Mouse (Mus musculus) inflammation-experienced regulatory T-cells, adult 6 months (primary cell): ENCODE data around the gene Isoc2a. TPM values are rescaled to one million over a fixed set of nuclear protein-coding genes. Genes with fewer than 3 reads are reported as not detected.
A peak's percentile ranks its signal among the peaks of the same experiment; 100 is the strongest.

ENCODE experiments used
- ATAC-seq: one replicate; pipeline ENCODE4 v1.8.0; 2017
- polyA plus RNA-seq, 3 experiments: library from polyadenylated mRNA; unstranded; fragments of 100-300 nt; shearing (Covaris generic); gene quantifications; one replicate each; pipeline ENCODE4 v1.2.1; 2017

Gene Isoc2a
- polyA plus RNA-seq, 3 experiments from 2014 or later = 0.58 to 0.92 (median 0.70) TPM

DNA sequence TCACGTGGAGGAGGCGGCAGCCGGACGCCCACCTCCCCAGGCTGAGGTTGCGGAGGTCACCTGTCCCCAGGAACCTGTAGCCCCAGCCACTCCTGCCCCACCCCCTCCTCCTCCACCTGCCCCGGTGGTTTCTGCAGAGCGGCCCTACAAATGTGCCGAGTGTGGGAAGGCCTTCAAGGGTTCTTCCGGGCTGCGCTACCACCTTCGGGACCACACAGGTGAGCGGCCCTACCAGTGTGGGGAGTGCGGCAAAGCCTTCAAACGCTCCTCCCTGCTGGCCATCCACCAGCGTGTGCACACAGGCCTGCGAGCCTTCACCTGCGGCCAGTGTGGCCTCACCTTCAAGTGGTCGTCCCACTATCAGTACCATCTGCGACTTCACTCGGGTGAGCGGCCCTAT lies 43.0 kb downstream of the Isoc2a start:
- no peak for ATAC-seq

GRCm38 (mm10) chr7:4920496-4920895 lies 43.5 kb downstream of the Isoc2a start:
- no peak for ATAC-seq

DNA sequence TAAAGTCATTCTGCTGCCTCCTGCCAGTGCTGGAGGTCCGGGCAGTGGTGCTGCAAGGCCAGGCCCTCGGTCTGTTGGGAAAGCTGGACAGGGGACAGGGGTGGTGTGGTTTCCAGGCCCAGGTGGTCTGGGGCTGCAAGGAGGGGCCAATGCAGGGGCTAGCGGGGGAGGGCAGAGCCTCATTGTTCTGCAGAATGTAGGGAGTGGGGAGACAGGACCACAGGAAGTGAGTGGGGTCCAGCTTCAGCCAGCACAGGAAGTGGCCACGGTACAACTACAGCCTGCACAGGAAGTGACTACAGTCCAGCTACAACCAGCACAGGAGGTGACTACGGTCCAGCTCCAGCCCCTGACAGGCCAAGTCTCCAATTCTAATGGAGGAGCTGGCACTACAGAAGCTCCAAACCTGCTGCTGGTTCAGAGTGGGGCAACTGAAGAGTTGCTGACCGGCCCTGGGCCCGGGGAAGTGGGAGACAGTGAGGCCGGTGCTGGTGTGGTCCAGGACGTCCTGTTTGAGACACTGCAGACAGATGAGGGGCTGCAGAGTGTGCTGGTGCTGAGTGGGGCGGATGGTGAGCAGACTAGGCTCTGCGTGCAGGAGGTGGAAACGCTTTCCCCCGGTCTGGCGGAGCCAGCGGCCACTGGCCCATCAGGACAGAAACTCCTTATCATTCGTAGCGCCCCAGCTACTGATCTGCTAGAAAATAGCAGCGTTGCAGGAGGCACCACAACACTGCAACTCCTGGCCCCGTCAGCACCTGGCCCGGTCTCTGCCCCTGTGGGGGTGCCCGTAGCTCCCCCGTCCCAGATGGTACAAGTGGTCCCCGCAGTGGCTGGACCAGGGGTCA lies 44.2 kb downstream of the Isoc2a start:
- no peak for ATAC-seq

DNA sequence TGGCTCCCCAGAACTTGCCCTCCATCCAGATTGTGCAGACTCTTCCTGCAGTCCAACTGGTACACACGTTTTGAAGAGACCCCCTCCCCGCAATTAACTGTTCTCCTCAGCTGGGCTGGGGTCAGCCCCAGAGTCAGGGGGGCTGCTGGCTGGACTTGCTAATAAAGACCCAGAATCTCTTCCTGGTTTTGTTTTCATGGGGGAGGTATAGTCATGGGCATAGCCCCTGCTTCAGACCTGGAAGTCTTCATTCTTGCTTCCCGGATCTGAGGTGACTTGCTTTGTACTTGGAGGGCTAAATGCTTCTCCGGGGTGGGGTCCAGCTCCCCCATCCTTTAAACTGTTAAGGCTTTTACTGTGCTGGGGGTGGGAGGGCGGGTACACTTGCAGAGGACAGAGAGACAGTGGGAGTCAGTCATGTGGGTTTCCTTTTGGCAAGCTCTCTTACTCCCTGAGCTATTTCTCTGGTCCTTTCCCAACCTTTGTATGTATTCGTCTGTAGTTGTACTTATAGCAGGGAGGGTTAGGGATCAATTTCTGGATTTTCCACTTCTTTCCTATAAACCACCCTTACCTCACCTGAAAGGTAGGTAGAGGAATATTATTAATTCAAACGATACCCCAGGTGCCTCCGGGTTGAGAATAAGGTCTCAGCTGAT lies 45.0 kb downstream of the Isoc2a start, which contains the start of gene Nat14:
Gene Nat14 (plus strand): TSS at position 205 of the 659 bp plus-strand sequence.
- no peak for ATAC-seq

- peak; percentile 73 for ATAC-seq
Measured at GRCm38 (mm10) chr7:4922508-4922907, 45.6 kb downstream of the Isoc2a start.

- no peak for ATAC-seq
Measured at GRCm38 (mm10) chr7:4922931-4923565, 46.1 kb downstream of the Isoc2a start.

DNA sequence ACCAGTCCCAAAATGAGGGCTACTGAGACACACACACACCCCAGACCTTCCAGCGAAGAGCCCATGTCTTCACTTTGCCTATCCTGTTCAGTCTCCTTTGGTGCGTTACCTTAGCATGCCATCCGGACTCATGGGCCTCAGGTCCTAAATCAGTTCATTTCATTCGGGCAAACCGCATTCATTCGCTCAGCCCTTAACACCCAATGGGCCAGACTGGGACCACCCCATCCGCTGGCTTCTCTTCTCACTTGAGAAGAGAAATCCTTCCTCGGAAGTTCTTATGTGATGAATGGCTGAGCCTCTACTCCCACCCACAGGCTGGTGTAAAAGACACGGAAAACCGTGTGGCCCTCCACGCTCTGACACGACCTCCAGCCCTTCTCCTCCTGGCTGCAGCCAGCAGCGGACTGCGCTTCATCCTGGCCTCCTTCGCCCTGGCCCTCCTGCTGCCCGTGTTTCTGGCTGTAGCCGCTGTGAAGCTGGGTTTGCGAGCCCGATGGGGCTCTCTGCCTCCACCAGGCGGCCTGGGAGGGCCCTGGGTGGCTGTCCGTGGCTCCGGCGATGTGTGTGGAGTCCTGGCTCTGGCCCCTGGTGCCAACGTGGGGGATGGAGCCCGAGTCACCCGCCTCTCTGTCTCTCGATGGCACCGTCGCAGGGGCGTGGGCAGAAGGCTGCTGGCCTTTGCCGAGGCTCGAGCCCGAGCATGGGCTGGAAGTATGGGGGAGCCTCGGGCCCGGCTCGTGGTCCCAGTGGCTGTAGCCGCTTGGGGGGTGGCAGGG lies 46.8 kb downstream of the Isoc2a start:
- ATAC-seq = peak; percentile 7

DNA sequence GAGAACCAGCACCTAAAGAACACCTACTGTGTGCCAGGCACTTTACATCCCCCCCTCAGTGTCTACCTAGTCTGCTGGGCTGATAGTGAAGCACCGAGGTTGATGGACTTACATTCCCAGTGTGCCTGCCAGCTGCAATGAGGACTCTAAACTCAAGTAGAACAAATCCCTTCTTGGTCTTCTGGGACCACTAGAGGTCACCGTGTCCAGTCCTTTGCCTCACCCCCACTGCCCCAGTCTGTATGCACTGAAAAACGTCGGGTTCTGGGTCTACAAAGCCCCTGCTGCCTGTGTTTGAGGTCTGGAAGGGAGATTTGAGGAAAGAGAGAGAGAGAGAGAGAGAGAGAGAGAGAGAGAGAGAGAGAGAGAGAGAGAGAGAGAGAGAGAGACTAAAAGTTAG lies 47.5 kb downstream of the Isoc2a start:
- no peak for ATAC-seq

GRCm38 (mm10) chr7:4924891-4925301 lies 47.9 kb downstream of the Isoc2a start:
- no peak for ATAC-seq

DNA sequence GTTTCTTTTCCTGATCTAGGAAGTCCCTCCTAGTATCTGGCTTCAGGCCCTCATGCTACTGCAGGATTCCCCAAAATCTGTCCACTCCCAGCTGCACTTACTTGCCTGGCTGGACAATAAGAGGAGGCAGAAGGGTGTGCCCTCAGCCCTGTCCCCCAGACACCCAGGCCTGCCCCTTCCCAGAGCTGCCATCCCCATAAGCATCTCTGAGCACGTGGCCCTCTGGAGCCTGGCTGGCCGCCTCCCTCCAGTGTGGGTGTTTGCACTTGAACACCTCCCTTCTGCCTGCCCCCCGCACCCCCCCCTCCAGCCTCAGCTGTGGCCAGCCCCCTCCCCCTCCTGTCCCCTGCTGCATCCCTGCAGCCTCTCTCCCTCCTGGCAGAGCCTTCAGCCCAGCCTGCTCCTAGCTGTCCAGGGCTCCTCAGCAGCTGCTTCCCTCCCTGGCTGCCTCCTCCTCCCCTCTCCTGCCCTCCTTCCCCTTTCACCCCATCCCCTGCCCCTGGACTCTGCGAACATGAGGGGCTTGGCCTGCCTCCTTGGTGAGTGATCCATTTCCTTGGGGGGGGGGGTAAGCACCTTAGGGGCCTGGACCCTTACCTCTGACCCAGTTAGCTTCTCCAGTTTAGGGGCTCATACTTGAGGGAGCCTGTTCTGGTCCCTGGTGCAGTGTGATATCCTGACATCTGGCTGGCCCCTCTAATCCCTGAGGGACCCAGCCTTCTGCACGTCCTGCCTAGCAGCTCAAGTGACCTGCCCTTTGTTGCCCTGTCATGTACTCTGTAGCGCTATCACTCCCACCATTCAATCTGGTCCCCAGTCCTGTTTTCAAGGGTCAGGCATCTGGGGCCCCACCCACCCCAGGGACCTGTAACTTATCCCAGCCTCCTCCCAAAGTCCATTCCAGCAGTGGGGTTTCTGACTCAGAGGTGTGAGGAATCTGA lies 48.8 kb downstream of the Isoc2a start, which contains the start of gene Ssc5d:
Gene Ssc5d (plus strand): TSS at position 345 of the 941 bp plus-strand sequence.
- no peak for ATAC-seq

DNA sequence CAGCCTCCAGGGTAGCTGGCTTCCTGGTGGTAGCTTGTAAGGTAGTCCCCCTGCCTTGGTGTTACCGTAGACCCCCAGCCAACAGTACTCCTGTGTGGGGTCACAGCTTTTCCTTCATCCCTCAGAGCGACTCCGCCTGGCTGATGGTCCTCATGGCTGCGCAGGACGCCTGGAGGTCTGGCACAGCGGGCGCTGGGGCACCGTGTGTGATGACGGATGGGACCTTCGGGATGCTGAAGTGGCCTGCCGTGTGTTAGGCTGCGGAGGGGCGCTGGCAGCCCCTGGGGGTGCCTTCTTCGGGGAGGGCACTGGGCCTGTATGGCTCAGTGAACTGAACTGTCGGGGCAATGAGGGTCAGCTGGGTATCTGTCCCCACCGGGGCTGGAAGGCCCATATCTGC lies 49.9 kb downstream of the Isoc2a start:
- ATAC-seq = no peak

- no peak for ATAC-seq
Measured at GRCm38 (mm10) chr7:4927711-4928110, 50.8 kb downstream of the Isoc2a start.

- ATAC-seq = no peak
Measured at GRCm38 (mm10) chr7:4928323-4928722, 51.4 kb downstream of the Isoc2a start.

DNA sequence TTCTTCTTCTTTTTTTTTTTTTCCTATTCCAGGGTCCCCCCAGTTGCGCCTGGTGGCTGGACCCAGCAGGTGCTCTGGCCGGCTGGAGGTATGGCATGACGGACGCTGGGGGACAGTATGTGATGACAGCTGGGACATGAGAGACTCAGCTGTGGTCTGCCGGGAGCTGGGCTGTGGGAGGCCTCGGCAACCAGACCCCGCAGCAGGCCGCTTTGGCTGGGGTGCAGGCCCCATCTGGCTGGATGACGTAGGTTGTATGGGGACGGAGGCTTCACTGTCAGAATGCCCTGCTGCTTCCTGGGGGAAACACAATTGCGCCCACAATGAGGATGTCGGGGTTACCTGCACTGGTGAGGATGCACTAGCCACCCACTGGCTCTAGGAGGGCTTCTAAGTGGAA lies 56.1 kb downstream of the Isoc2a start:
- no peak for ATAC-seq

DNA sequence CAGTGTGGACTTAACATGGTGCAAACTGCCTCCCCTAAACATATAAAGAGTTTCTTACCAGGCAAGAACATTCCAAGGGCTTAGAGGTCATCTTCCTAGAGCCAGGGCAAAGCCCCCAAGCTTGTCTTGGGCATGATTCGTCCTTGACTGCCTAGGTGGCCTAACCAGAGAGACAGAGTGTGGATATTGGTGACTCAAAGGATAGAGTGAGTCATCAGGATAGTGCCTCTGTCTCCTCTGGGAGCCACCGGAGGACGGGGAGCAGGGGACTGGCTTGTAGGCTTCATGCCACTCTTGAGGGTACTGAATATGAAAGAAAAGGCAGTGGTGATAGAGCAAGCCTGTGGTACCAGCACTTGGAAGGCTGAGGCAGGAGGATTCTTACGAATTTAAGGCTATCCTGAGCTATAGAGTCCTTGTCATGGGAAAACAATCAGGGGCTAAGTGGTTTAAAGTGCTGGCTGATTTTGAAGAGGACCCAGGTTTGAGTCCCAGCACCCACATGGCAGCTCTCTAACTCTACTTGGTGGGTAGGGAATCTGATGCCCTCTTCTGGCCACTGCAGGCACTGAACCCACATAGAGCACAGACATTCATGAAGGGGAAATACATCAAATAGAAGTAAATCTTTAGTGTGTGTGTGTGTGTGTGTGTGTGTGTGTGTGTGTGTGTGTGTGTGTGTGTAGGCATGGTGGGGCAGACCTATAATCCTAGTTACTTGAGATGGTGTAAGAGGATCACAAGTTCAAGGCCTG lies 57.4 kb downstream of the Isoc2a start:
- ATAC-seq = no peak

DNA sequence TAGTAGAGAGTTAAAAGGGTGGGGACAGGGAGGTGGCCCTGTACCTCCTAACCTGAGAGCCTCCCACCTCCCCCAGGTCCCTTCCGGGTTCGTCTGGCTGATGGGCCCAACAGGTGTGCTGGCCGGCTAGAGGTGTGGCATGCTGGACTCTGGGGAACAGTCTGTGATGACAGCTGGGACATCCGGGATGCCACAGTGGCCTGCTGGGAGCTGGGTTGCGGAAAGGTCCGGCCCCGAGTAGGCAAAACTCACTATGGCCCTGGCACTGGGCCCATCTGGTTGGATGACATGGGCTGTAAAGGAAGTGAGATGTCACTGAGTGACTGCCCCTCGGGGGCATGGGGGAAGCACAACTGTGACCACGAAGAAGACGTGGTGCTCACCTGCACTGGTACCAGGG lies 59.9 kb downstream of the Isoc2a start:
- no peak for ATAC-seq

DNA sequence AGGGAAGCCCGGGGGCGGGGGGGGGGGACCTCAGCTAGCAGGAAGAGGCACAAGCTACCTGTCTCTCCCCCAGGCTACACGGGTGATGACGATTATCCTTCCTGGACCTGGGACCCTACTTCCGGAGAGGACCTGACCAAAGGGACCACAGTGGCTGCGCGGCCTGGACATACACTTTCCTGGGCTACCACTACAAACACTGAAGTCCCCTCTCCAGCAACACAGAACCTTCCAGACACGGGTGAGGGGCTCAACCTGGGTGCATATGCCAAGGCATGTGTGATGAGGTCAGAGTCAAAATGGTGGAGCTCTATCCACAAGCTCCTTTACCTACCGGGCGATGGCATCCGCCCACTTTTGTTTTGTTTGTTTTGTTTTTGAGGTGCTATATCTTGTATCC lies 60.4 kb downstream of the Isoc2a start:
- ATAC-seq = no peak

DNA sequence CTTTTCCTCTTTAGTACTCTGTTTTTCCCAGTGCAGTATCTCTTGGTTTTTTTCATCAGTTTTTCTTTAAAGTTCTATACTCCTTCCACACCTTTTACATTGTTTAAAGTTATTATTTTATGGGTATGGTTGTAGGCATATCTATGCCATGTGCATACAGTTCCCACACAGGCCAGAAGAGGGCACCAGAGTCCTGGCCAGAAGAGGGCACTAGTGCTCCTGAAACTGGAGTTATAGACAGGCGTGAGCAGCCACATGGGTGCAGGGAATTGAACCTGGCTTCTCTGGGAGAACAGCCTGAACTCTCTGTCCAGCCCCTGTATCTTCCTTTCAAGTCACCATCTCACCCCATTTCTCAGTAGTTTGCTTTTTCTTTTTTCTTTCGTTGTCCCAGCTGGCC lies 61.5 kb downstream of the Isoc2a start:
- peak; percentile 23 for ATAC-seq

- peak; percentile 57 for ATAC-seq
Measured at GRCm38 (mm10) chr7:4940068-4940479, 63.1 kb downstream of the Isoc2a start.

DNA sequence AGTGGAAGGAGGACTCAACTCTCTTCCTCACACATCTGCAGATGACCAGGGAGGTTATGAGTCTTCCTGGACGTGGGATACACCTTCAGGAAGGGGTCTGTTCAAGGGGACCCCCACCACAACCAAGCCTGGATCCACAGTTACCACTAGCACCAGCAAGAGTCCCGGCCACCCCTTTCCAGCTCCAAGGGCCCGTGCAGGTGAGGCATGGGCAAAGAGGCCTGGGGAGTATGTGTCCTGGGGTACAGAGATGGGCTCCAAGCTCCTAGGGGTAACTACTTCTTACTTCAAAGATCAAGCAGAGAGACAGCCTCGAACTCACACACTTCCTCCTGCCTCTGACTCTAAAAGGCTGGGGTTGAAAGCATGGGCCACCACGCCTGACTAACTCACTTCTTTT lies 65.7 kb downstream of the Isoc2a start:
- ATAC-seq = no peak
